Mouse (Mus musculus): ENCODE data around the gene Dido1. TPM values are rescaled to one million over a fixed set of nuclear protein-coding genes. Genes with fewer than 3 reads are reported as not detected.

Gene Dido1
- polyA plus RNA-seq, 1 experiment from 2014 or later, result 23.6 TPM

DNA sequence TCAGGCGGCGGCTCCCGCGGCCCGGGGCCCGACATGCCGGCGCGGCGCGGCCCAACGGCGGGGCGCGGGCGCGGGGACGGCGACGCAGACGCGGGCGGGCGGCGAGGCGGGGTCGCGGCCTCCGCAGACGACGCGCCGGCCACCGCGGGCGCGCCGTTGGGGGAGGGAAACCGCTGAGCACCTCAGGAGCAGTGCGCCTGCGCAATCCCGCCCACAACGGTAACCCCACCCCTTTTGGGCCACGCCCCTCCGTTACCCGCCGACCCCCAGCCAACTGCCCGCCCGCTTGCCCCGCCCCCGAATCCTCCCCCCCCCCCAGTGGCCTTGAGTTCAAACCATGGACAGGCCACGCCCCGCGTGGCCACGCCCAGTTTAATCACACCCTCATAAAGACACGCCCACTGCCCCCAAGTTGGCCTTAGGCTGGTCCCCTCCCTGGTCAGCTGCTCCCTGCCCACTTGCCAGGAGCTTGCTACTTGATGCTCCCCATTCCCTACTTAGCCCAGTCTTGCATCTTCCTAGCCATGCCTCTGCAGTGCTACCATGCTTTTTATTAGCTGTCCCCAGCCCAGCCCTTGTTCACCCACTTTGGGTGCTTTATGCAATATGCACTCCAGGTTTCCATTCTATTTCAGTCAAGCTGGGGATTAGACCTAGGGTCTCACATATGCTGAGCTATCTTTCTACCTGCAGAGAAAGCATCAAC is 67.1 kb downstream of the Dido1 start, which contains the start of gene Tcfl5:
Gene Tcfl5, minus strand, starts transcription at position 154 of the 706 bp plus-strand sequence.
- peaks cover 60% of the 10 kb centered on the region for H3K27me3 ChIP-seq (replicated peaks)
- peak within 1 kb of the TSS; percentile 48 for H3K4me3 ChIP-seq
- H3K9ac ChIP-seq, result no peak within 1 kb of the TSS
- peaks cover 8% of the 10 kb centered on the region; the same call in 1 of the 2 replicates for H3K4me1 ChIP-seq (replicated peaks)
- peak; percentile 6; the same call in 1 of the 2 replicates for ATAC-seq (ENCODE audit: insufficient number of reproducible peaks, low FRiP score)
- WGBS, result 9% methylated on average over 54 of the region's 56 CpGs
- no peak within 1 kb of the TSS for H3K27ac ChIP-seq (ENCODE audit: poor library complexity, severe bottlenecking)
- H3K4me2 ChIP-seq, result peak within 1 kb of the TSS; percentile 67
- peaks cover 18% of the 10 kb centered on the region for H3K9me3 ChIP-seq (replicated peaks)
- peaks cover 5% of the 10 kb centered on the region for H3K36me3 ChIP-seq

DNA sequence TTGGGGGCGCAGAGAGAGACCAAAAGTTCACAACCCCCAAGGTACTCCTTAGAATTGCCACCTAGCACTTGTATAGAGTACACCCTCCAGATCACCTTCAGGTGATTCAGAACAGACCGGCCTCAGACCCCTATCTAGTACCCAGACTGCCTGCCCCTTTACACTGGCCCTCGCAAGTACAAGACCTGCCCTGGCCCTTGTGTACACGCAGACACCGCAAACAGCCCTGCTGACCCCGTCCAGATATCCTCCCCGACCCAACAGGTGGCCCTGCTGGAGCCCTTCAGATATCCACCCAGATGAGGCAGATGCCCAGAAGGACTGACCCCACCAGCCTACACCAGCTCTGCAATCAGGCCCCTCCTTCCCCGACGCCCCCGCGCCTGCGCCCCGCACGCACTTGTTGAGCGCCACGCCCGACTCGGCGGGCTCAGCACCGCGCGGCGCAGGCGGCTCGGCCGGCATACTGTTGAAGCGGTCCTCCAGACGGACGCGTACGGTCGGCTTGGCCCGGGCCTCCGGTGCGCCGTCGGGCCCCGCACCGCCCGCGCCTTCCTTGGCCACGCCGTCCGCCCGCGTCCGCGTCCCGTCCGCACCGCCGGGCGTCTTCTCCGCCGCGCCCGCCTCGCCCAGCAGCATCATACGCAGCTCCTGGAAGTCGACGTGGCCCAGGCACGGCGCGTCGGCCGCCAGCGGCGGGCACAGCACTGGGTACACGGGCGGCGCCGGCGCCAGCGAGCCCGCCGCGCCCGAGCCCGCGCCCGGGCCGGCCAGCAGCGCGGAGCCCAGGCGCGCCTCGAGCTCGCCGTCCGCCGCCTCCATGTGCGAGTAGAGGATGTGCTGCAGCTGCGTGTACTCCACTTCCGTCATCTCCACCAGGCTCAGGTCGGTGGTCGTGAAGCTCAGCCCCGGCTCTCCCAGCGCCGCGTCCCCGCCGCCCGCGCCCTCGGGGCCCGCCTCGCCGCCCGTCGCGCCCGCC is 67.9 kb downstream of the Dido1 start:
- H3K9me3 ChIP-seq (replicated peaks), result peaks cover 18% of the 10 kb centered on the region
- H3K36me3 ChIP-seq, result peaks cover 5% of the 10 kb centered on the region
- H3K4me3 ChIP-seq, result peak overlapping the region; percentile 48
- ATAC-seq (ENCODE audit: insufficient number of reproducible peaks, low FRiP score), result peak; percentile 51
- 3% methylated on average over 106 of the region's 112 CpGs for WGBS
- H3K4me2 ChIP-seq, result peak overlapping the region; percentile 67
- peaks cover 58% of the 10 kb centered on the region for H3K27me3 ChIP-seq (replicated peaks)
- no peak overlapping the region for H3K27ac ChIP-seq (ENCODE audit: poor library complexity, severe bottlenecking)
- H3K4me1 ChIP-seq (replicated peaks), result peaks cover 8% of the 10 kb centered on the region; the same call in 1 of the 2 replicates
- no peak overlapping the region for H3K9ac ChIP-seq

DNA sequence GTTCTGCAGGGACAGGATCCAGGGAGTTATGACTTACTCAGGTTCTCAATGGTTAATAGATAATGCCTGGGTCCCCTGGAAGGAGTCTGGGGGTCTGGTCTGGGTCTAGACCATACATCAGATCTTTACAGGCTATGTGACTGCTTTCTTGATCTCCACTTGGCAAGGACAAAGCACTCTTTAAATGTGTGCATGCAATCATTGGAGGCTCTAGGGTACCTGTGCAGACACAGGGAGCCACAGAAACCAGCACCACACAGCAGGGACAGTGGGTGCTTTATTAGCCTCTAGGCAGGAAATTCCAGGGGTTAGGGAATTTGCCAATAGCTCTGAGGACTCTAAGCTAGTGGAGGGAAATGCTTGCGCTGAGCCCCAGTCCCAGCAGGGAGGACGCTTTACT is 97.9 kb downstream of the Dido1 start:
- Histone ChIP-seq H3K27ac (ENCODE audit: poor library complexity, severe bottlenecking) (no peak overlapping the region), H3K4me1 (replicated peaks) (no peaks in the 10 kb centered on the region), H3K36me3 (no peaks in the 10 kb centered on the region), H3K9ac (no peak overlapping the region), H3K4me3 (no peak overlapping the region), H3K4me2 (no peak overlapping the region), H3K27me3 (replicated peaks) (0 out of 2 replicates have a peak, but pooled peaks cover 6% of the 10 kb centered on the region), H3K9me3 (replicated peaks) (no peaks in the 10 kb centered on the region)
- 58% methylated on average over 2 of the region's 2 CpGs for WGBS
- ATAC-seq (ENCODE audit: insufficient number of reproducible peaks, low FRiP score), result no peak

DNA sequence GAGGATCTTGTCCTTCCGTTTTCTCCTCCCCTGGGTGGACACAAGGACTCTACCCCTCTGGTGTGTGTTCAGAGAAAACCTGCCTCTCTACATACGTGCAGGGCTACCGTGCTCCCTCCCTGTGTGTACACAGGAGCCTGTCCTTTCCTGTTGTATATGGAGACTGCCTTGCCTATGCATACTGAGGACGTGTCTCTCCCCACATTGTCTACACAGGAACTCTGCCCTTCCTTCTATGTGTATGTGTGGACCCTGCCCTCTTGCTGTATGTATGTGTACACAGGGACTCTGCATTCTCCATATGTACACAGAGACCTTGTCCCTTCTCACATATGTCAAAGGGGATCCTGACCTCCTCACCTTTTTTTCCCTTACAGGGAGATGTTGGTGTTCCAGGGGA is 99.5 kb downstream of the Dido1 start:
- no peak for ATAC-seq (ENCODE audit: insufficient number of reproducible peaks, low FRiP score)
- Histone ChIP-seq H3K4me2 (no peak overlapping the region), H3K9me3 (replicated peaks) (no peaks in the 10 kb centered on the region), H3K4me3 (no peak overlapping the region), H3K36me3 (no peaks in the 10 kb centered on the region), H3K4me1 (replicated peaks) (peaks cover under 1% of the 10 kb centered on the region; the same call in 1 of the 2 replicates), H3K27ac (ENCODE audit: poor library complexity, severe bottlenecking) (no peak overlapping the region), H3K9ac (no peak overlapping the region), H3K27me3 (replicated peaks) (0 out of 2 replicates have a peak, but pooled peaks cover 6% of the 10 kb centered on the region)
- WGBS, result 81% methylated on average over 4 of the region's 4 CpGs

Other genes with a start within 250 kb of the Dido1 start
- gene Ntsr1, start 210.0 kb downstream of the Dido1 start, polyA plus RNA-seq (2016; fragmentation: Nextera tagmentation; extraction: Ambion mirVana), result 0.80 and 0.94 TPM in 2 replicates
- gene Mrgbp, start 128.7 kb downstream of the Dido1 start, polyA plus RNA-seq (2016; fragmentation: Nextera tagmentation; extraction: Ambion mirVana), result 25.1 and 25.3 TPM in 2 replicates
- gene Ogfr, start 120.8 kb downstream of the Dido1 start, polyA plus RNA-seq (2016; fragmentation: Nextera tagmentation; extraction: Ambion mirVana), result 58.0 and 62.1 TPM in 2 replicates
- 34.0 and 36.8 TPM in 2 replicates for gene Col9a3, start 112.2 kb downstream of the Dido1 start, polyA plus RNA-seq (2016; fragmentation: Nextera tagmentation; extraction: Ambion mirVana)
- 0.13 TPM in 1 of 2 replicates, not detected in the other for gene Tcfl5, start 67.3 kb downstream of the Dido1 start, polyA plus RNA-seq (2016; fragmentation: Nextera tagmentation; extraction: Ambion mirVana)
- gene Gid8, start 118 bp upstream of the Dido1 start, polyA plus RNA-seq (2016; fragmentation: Nextera tagmentation; extraction: Ambion mirVana), result 45.3 and 47.8 TPM in 2 replicates
- 0.59 and 0.69 TPM in 2 replicates for gene Slc17a9, start 15.3 kb upstream of the Dido1 start, polyA plus RNA-seq (2016; fragmentation: Nextera tagmentation; extraction: Ambion mirVana)
- not detected in 2 replicates for gene Bhlhe23, start 66.9 kb upstream of the Dido1 start, polyA plus RNA-seq (2016; fragmentation: Nextera tagmentation; extraction: Ambion mirVana)
- gene Ythdf1, start 210.9 kb upstream of the Dido1 start, polyA plus RNA-seq (2016; fragmentation: Nextera tagmentation; extraction: Ambion mirVana), result 44.9 and 47.0 TPM in 2 replicates
- gene Birc7, start 219.0 kb upstream of the Dido1 start, polyA plus RNA-seq (2016; fragmentation: Nextera tagmentation; extraction: Ambion mirVana), result 0.32 and 0.46 TPM in 2 replicates
- 36.1 and 37.1 TPM in 2 replicates for gene Nkain4, start 244.7 kb upstream of the Dido1 start, polyA plus RNA-seq (2016; fragmentation: Nextera tagmentation; extraction: Ambion mirVana)